Comparison of ENCODE assay signal across 10 mouse cellular contexts in the genomic region with DNA sequence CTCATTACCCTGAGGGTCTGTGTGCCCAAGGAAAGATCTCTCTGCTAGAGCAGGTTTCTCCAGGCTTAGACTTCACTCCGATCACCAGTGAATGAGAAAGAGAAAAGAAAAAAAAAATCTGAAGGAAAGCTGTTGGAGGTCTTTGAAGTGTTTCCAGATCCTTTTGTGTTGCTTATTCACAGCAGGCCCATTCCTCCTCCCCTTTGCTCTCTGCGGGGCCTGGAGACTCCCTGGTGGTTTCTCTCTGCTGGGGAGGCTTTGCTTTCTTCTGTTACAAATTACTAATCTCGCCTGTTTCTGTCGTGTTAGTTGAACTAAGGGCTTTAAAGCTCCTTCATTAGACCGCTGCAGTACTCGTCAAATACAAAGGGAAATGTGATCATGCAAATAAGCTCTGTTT.
DNase-seq lines count a peak whose midpoint lies in the region; ATAC-seq and TF ChIP-seq lines count a peak whose summit lies in the region.
"Had no signal": no experiment of that assay in that cellular context is flagged by ENCODE, and none has a peak within 500 bp of the region (broad histone marks: within the 10 kb centered on the region; RNA-seq: fewer than 3 reads in every experiment).

No protein-coding gene starts in this region.

- peaks cover 6% of the 10 kb centered on the region; the same call in 1 of the 2 replicates for H3K4me1 ChIP-seq in kidney, postnatal 0 days (replicated peaks; ENCODE audit: insufficient read depth, low read length)
- peaks cover 29% of the 10 kb centered on the region for H3K4me1 ChIP-seq in forebrain, embryonic 13.5 days
- H3K4me1 ChIP-seq in limb, embryonic 13.5 days = peaks cover 63% of the 10 kb centered on the region
- peaks cover 17% of the 10 kb centered on the region for H3K4me1 ChIP-seq in olfactory bulb, adult 2 months (ENCODE audit: control insufficient read depth, insufficient read depth, low read length)

- no peak overlapping the region for H3K4me2 ChIP-seq in kidney, postnatal 0 days (ENCODE audit: low read length)
- 0 out of 2 replicates have a peak overlapping the region, but pooled peaks have one; percentile 9 for H3K4me2 ChIP-seq in forebrain, embryonic 13.5 days
- 0 out of 2 replicates have a peak overlapping the region, but pooled peaks have one; percentile 2 for H3K4me2 ChIP-seq in limb, embryonic 13.5 days (replicated peaks)

- H3K9ac ChIP-seq in kidney, postnatal 0 days (ENCODE audit: low read depth, low read length) = no peak overlapping the region
- no peak overlapping the region for H3K9ac ChIP-seq in forebrain, embryonic 13.5 days
- H3K9ac ChIP-seq in limb, embryonic 13.5 days = no peak overlapping the region

- intact Hi-C loops in gastrocnemius, postnatal 14 days (cut with DNase I; ENCODE audit: low total_unique reads) = no loop called here

- DNase-seq in kidney, postnatal 0 days (ENCODE audit: low spot score) = peak; percentile 69
- no peak for DNase-seq in kidney, postnatal 10 days
- DNase-seq in spleen, postnatal 14 days (ENCODE audit: low spot score in 2 of 2) = no peak
- DNase-seq in gastrocnemius, postnatal 14 days = no peak
- no peak for DNase-seq in kidney, adult 8-10 months
- DNase-seq: gastrocnemius, postnatal 25 days; lung, postnatal 14 days had no signal

- TF ChIP-seq POLR2A in olfactory bulb, adult 2 months (IDR thresholded peaks at IDR 0.05; ENCODE audit: insufficient read depth, low read depth, low read length) = no peak

- WGBS in kidney, postnatal 0 days = 20% methylated on average over 6 of the region's 6 CpGs
- WGBS in forebrain, embryonic 13.5 days = 1% methylated on average over 6 of the region's 6 CpGs
- WGBS in limb, embryonic 13.5 days = 14% methylated on average over 6 of the region's 6 CpGs
- 10% methylated on average over 6 of the region's 6 CpGs for WGBS in olfactory bulb, adult 2 months

- no peak for TF ChIP-seq CTCF in kidney, postnatal 0 days (IDR thresholded peaks at IDR 0.05; ENCODE audit: low read depth)
- no peak for TF ChIP-seq CTCF in olfactory bulb, adult 2 months (IDR thresholded peaks at IDR 0.05; ENCODE audit: insufficient read depth, low read depth, low read length)

- H3K36me3 ChIP-seq in kidney, postnatal 0 days (ENCODE audit: insufficient read depth, low read length) = no peaks in the 10 kb centered on the region
- H3K36me3 ChIP-seq in forebrain, embryonic 13.5 days (ENCODE audit: poor library complexity, severe bottlenecking) = no peaks in the 10 kb centered on the region
- H3K36me3 ChIP-seq in limb, embryonic 13.5 days = no peaks in the 10 kb centered on the region

- no peak for ATAC-seq in kidney, postnatal 0 days (replicated peaks; ENCODE audit: low FRiP score, low read depth)
- ATAC-seq in forebrain, embryonic 13.5 days = no peak; the same call in 1 of the 2 replicates
- no peak for ATAC-seq in limb, embryonic 13.5 days (ENCODE audit: low FRiP score, low read depth)

- no peaks in the 10 kb centered on the region for H3K9me3 ChIP-seq in kidney, postnatal 0 days (replicated peaks; ENCODE audit: low read length)
- H3K9me3 ChIP-seq in forebrain, embryonic 13.5 days (replicated peaks) = no peaks in the 10 kb centered on the region
- H3K9me3 ChIP-seq in limb, embryonic 13.5 days = no peaks in the 10 kb centered on the region

- no peak overlapping the region for H3K4me3 ChIP-seq in kidney, postnatal 0 days (replicated peaks; ENCODE audit: low read depth, low read length)
- no peak overlapping the region for H3K4me3 ChIP-seq in forebrain, embryonic 13.5 days
- no peak overlapping the region for H3K4me3 ChIP-seq in limb, embryonic 13.5 days
- no peak overlapping the region for H3K4me3 ChIP-seq in olfactory bulb, adult 2 months (ENCODE audit: insufficient read depth, low read depth, low read length)

- H3K27me3 ChIP-seq in kidney, postnatal 0 days (ENCODE audit: insufficient read depth, low read length) = no peaks in the 10 kb centered on the region
- peaks cover 50% of the 10 kb centered on the region for H3K27me3 ChIP-seq in forebrain, embryonic 13.5 days
- H3K27me3 ChIP-seq in limb, embryonic 13.5 days = peaks cover 13% of the 10 kb centered on the region

- 0 out of 2 replicates have a peak overlapping the region, but pooled peaks have one; percentile 0 for H3K27ac ChIP-seq in kidney, postnatal 0 days
- peak overlapping the region; percentile 2; the same call in 1 of the 2 replicates for H3K27ac ChIP-seq in forebrain, embryonic 13.5 days
- H3K27ac ChIP-seq in limb, embryonic 13.5 days = no peak overlapping the region
- H3K27ac ChIP-seq in olfactory bulb, adult 2 months (ENCODE audit: insufficient read depth, low read depth, low read length) = peak overlapping the region; percentile 82
